Mouse (Mus musculus): ENCODE data around the gene Dmwd.

The Dmwd gene

GRCm38 (mm10) chr7:19073504-19073903 is 2.5 kb upstream of the Dmwd start:
- DNase-seq (ENCODE audit: low read depth), result no peak

GRCm38 (mm10) chr7:19074494-19074893 is 1.5 kb upstream of the Dmwd start:
- DNase-seq (ENCODE audit: low read depth), result no peak

GRCm38 (mm10) chr7:19075231-19075630 is 796 bp upstream of the Dmwd start:
- no peak for DNase-seq (ENCODE audit: low read depth)

GRCm38 (mm10) chr7:19076586-19076991 is 562 bp downstream of the Dmwd start:
- no peak for DNase-seq (ENCODE audit: low read depth)

GRCm38 (mm10) chr7:19077761-19078160 is 1.7 kb downstream of the Dmwd start:
- no peak for DNase-seq (ENCODE audit: low read depth)

GRCm38 (mm10) chr7:19078732-19079131 is 2.7 kb downstream of the Dmwd start:
- DNase-seq (ENCODE audit: low read depth), result no peak

- DNase-seq (ENCODE audit: low read depth), result no peak
These were observed 4.5 kb downstream of the Dmwd start for GRCm38 (mm10) chr7:19080451-19080950.

GRCm38 (mm10) chr7:19082171-19082570 is 6.1 kb downstream of the Dmwd start:
- no peak for DNase-seq (ENCODE audit: low read depth)

GRCm38 (mm10) chr7:19083096-19083495 is 7.1 kb downstream of the Dmwd start:
- DNase-seq (ENCODE audit: low read depth), result no peak

GRCm38 (mm10) chr7:19083701-19084100 is 7.7 kb downstream of the Dmwd start, which contains the start of gene Dmpk:
Dmpk (plus strand) TSS chr7:19083849.
- no peak for DNase-seq (ENCODE audit: low read depth)

GRCm38 (mm10) chr7:19084277-19084771 is 8.3 kb downstream of the Dmwd start:
- DNase-seq (ENCODE audit: low read depth), result no peak

- no peak for DNase-seq (ENCODE audit: low read depth)
These were observed 9.0 kb downstream of the Dmwd start for GRCm38 (mm10) chr7:19084921-19085473.

- no peak for DNase-seq (ENCODE audit: low read depth)
These were observed 9.5 kb downstream of the Dmwd start for GRCm38 (mm10) chr7:19085495-19085894.

GRCm38 (mm10) chr7:19086042-19086441 is 10.0 kb downstream of the Dmwd start:
- DNase-seq (ENCODE audit: low read depth), result no peak

- DNase-seq (ENCODE audit: low read depth), result no peak
These were observed 10.7 kb downstream of the Dmwd start for GRCm38 (mm10) chr7:19086760-19087159.

- no peak for DNase-seq (ENCODE audit: low read depth)
These were observed 12.8 kb downstream of the Dmwd start for GRCm38 (mm10) chr7:19088813-19089212.

GRCm38 (mm10) chr7:19091913-19092312 is 15.9 kb downstream of the Dmwd start:
- DNase-seq (ENCODE audit: low read depth), result no peak

- DNase-seq (ENCODE audit: low read depth), result no peak
These were observed 16.6 kb downstream of the Dmwd start for GRCm38 (mm10) chr7:19092381-19093173.

- DNase-seq (ENCODE audit: low read depth), result no peak
These were observed 17.1 kb downstream of the Dmwd start for GRCm38 (mm10) chr7:19093174-19093521.

- peak; percentile 95 for DNase-seq (ENCODE audit: low read depth)
These were observed 17.7 kb downstream of the Dmwd start for GRCm38 (mm10) chr7:19093537-19094385.

- DNase-seq (ENCODE audit: low read depth), result no peak
These were observed 18.4 kb downstream of the Dmwd start, which contains the start of gene Six5 for GRCm38 (mm10) chr7:19094471-19094825. Six5 (plus strand) TSS chr7:19094594.
